Mouse (Mus musculus) small intestine, adult 2 months (tissue): ENCODE results near the gene Fam213a.

Experiments used
- CTCF ChIP-seq: fragments of 200-500 bp; IDR thresholded peaks from 2 replicates; pipeline ENCODE4 v1.5.1; 2012; ENCODE audit warnings: low read depth, mild to moderate bottlenecking, control low read depth, inconsistent platforms, low read length, moderate library complexity, mixed read lengths; ENCODE audit not compliant: insufficient replicate concordance, insufficient read length; ENCODE audit errors: extremely low read depth
- POLR2A ChIP-seq: fragments of 200-500 bp; IDR thresholded peaks from 2 replicates; pipeline ENCODE4 v1.6.1; 2012; ENCODE audit warnings: low read depth, mild to moderate bottlenecking, control low read depth, inconsistent platforms, low read length, moderate library complexity

- TF ChIP-seq POLR2A (no peak), CTCF (no peak)
These were observed 49.4 kb downstream of the Fam213a start for GRCm38 (mm10) chr14:40964214-40964610.
